Comparison of ENCODE assay signal across 17 mouse cellular contexts in the genomic region with DNA sequence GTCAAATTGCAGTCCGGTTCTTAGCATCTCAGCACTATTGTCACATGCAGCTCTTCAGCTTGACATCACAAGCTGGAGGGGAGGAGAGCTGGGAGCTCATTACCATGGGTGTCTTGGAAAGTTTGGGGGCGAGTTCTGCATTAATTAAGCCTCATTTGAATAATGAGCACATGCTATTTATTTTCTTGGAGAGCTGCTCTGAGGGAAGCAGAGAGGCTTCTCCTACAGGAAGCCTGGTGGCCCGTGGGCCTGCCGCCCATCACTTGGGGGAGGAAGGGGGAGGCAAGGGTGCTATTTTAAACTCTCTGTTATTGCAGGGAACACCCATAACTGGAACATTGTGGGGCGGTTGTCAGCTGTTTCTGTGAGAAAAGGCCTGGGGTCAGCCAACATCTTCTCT.
DNase-seq lines count a peak whose midpoint lies in the region; ATAC-seq lines count a peak whose summit lies in the region.
"Had no signal": no experiment of that assay in that cellular context is flagged by ENCODE, and none has a peak within 500 bp of the region (broad histone marks: within the 10 kb centered on the region; RNA-seq: fewer than 3 reads in every experiment).

No protein-coding gene starts in this region.

- H3K27me3 ChIP-seq in heart, embryonic 12.5 days (replicated peaks), result no peaks in the 10 kb centered on the region
- H3K27me3 ChIP-seq: embryonic facial prominence, embryonic 13.5 days; hindbrain, embryonic 12.5 days; midbrain, embryonic 13.5 days had no signal

- intact Hi-C loops in left cerebral cortex, postnatal 4 days (cut with DNase I), result no loop called here

- peaks cover 43% of the 10 kb centered on the region for H3K9me3 ChIP-seq in heart, embryonic 12.5 days (replicated peaks)
- H3K9me3 ChIP-seq: embryonic facial prominence, embryonic 13.5 days; hindbrain, embryonic 12.5 days; midbrain, embryonic 13.5 days had no signal

- no peak for ATAC-seq in heart, embryonic 12.5 days (ENCODE audit: insufficient number of reproducible peaks, low FRiP score)
- ATAC-seq: intestine, embryonic 16.5 days; midbrain, embryonic 13.5 days had no signal

- DNase-seq in left cerebral cortex, adult 11 months (ENCODE audit: low spot score), result peak; percentile 81
- no peak for DNase-seq in left cerebral cortex, postnatal 4 days
- DNase-seq in layer of hippocampus, adult 11-12 months (ENCODE audit: low spot score), result peak; percentile 75
- peak; percentile 58 to 89 for DNase-seq in left cerebral cortex, adult 8-10 months (ENCODE audit: low spot score in 2 of 2)
- peak; percentile 93 for DNase-seq in telencephalon, adult 2 months (ENCODE audit: low read depth, low spot score)
- DNase-seq in kidney, postnatal 36 days, result no peak
- no peak for DNase-seq in gastrocnemius, postnatal 10 days
- DNase-seq: adrenal gland, adult 8-10 months; cerebellum, postnatal 10 days; gastrocnemius, adult 2 months; lung, postnatal 14 days had no signal

- H3K36me3 ChIP-seq in heart, embryonic 12.5 days, result no peaks in the 10 kb centered on the region
- H3K36me3 ChIP-seq: embryonic facial prominence, embryonic 13.5 days; hindbrain, embryonic 12.5 days; midbrain, embryonic 13.5 days had no signal

- H3K27ac ChIP-seq in heart, embryonic 12.5 days (ENCODE audit: poor library complexity, severe bottlenecking), result no peak overlapping the region
- H3K27ac ChIP-seq: embryonic facial prominence, embryonic 13.5 days; gastrocnemius, adult 2 months; hindbrain, embryonic 12.5 days; liver, embryonic 14.5 days; midbrain, embryonic 13.5 days had no signal

- WGBS in heart, embryonic 12.5 days, result 58% methylated on average over 5 of the region's 5 CpGs

- H3K4me1 ChIP-seq in heart, embryonic 12.5 days (replicated peaks), result no peaks in the 10 kb centered on the region
- H3K4me1 ChIP-seq: embryonic facial prominence, embryonic 13.5 days; hindbrain, embryonic 12.5 days had no signal

- H3K4me3 ChIP-seq in heart, embryonic 12.5 days, result no peak overlapping the region
- H3K4me3 ChIP-seq: embryonic facial prominence, embryonic 13.5 days; gastrocnemius, adult 2 months; hindbrain, embryonic 12.5 days; midbrain, embryonic 13.5 days had no signal

- H3K4me2 ChIP-seq in heart, embryonic 12.5 days, result no peak overlapping the region
- H3K4me2 ChIP-seq: embryonic facial prominence, embryonic 13.5 days; hindbrain, embryonic 12.5 days; midbrain, embryonic 13.5 days had no signal

- no peak overlapping the region for H3K9ac ChIP-seq in heart, embryonic 12.5 days
- H3K9ac ChIP-seq: embryonic facial prominence, embryonic 13.5 days; hindbrain, embryonic 12.5 days; liver, embryonic 14.5 days; midbrain, embryonic 13.5 days had no signal

Comparison
In these comparisons a context has a peak if more than half of its experiments do, and no peak if none do; other contexts are left out.
1. DNase-seq: peak in left cerebral cortex, adult 11 months (single experiment), layer of hippocampus, adult 11-12 months (single experiment), left cerebral cortex, adult 8-10 months (2 of 2) and telencephalon, adult 2 months (single experiment); none in left cerebral cortex, postnatal 4 days (single experiment), kidney, postnatal 36 days (0 of 2) and gastrocnemius, postnatal 10 days (single experiment).